16 mouse cellular contexts compared by ENCODE assay signal in the genomic region with DNA sequence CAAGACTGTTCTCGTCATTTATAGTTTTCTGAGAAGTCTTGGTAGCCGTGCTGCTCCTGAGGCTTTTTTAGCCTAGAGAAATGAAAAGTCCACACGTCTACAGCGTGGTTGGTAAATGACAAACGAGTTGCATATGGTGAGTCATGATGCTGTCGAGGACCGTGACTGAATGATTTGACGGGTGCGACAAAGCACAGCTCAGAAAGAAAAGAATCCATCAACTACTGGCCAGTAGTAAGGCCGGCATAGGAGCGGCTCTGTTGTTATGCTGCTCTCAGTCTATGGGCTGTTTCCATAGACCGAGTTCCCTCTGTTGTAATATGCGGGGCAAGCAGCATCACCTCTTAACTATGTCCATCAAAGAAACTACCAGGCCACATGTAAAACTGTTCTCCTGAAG.
DNase-seq lines count a peak whose midpoint lies in the region; ATAC-seq and TF ChIP-seq lines count a peak whose summit lies in the region.
"Had no signal": no experiment of that assay in that cellular context is flagged by ENCODE, and none has a peak within 500 bp of the region (broad histone marks: within the 10 kb centered on the region; RNA-seq: fewer than 3 reads in every experiment).

No protein-coding gene starts in this region.

- no peak for TF ChIP-seq EP300 in stomach, postnatal 0 days (optimal IDR thresholded peaks at IDR 0.05)

- H3K27ac ChIP-seq in left cerebral cortex, adult 2 months = peak overlapping the region; percentile 66
- H3K27ac ChIP-seq in hindbrain, embryonic 16.5 days (ENCODE audit: low read depth, low read length) = no peak overlapping the region
- H3K27ac ChIP-seq in olfactory bulb, adult 2 months (ENCODE audit: insufficient read depth, low read depth, low read length) = peak overlapping the region; percentile 38; the same call in 1 of the 2 replicates
- no peak overlapping the region for H3K27ac ChIP-seq in stomach, postnatal 0 days (replicated peaks)
- H3K27ac ChIP-seq in forebrain, embryonic 12.5 days = no peak overlapping the region
- H3K27ac ChIP-seq: stomach, embryonic 15.5 days had no signal

- TF ChIP-seq CTCF in left cerebral cortex, adult 2 months (IDR thresholded peaks at IDR 0.05) = no peak
- no peak for TF ChIP-seq CTCF in olfactory bulb, adult 2 months (IDR thresholded peaks at IDR 0.05; ENCODE audit: insufficient read depth, low read depth, low read length)
- TF ChIP-seq CTCF in stomach, postnatal 0 days (IDR thresholded peaks at IDR 0.05; ENCODE audit: low read depth) = no peak

- H3K9me3 ChIP-seq in hindbrain, embryonic 16.5 days (ENCODE audit: control insufficient read depth, low read length) = no peaks in the 10 kb centered on the region
- no peaks in the 10 kb centered on the region for H3K9me3 ChIP-seq in stomach, postnatal 0 days (ENCODE audit: control insufficient read depth, low read length)
- H3K9me3 ChIP-seq in forebrain, embryonic 12.5 days = no peaks in the 10 kb centered on the region
- H3K9me3 ChIP-seq: stomach, embryonic 15.5 days had no signal

- no peak for TF ChIP-seq POLR2A in olfactory bulb, adult 2 months (IDR thresholded peaks at IDR 0.05; ENCODE audit: insufficient read depth, low read depth, low read length)

- intact Hi-C loops in left cerebral cortex, adult 2 months (cut with DNase I) = no loop called here

- H3K36me3 ChIP-seq in hindbrain, embryonic 16.5 days (ENCODE audit: control insufficient read depth, insufficient read depth, low read length) = no peaks in the 10 kb centered on the region
- no peaks in the 10 kb centered on the region for H3K36me3 ChIP-seq in stomach, postnatal 0 days (ENCODE audit: control insufficient read depth, insufficient read depth, low read length)
- H3K36me3 ChIP-seq in forebrain, embryonic 12.5 days (replicated peaks) = no peaks in the 10 kb centered on the region
- H3K36me3 ChIP-seq: stomach, embryonic 15.5 days had no signal

- H3K9ac ChIP-seq in hindbrain, embryonic 16.5 days (ENCODE audit: low read depth, low read length) = no peak overlapping the region
- no peak overlapping the region for H3K9ac ChIP-seq in stomach, postnatal 0 days (ENCODE audit: low read length)
- no peak overlapping the region for H3K9ac ChIP-seq in forebrain, embryonic 12.5 days
- H3K9ac ChIP-seq: lung, embryonic 14.5 days; stomach, embryonic 15.5 days had no signal

- H3K4me3 ChIP-seq in left cerebral cortex, adult 2 months = no peak overlapping the region
- H3K4me3 ChIP-seq in hindbrain, embryonic 16.5 days (ENCODE audit: low read length) = no peak overlapping the region
- H3K4me3 ChIP-seq in olfactory bulb, adult 2 months (ENCODE audit: insufficient read depth, low read depth, low read length) = no peak overlapping the region
- H3K4me3 ChIP-seq in stomach, postnatal 0 days (ENCODE audit: low read depth, low read length) = no peak overlapping the region
- H3K4me3 ChIP-seq in forebrain, embryonic 12.5 days (replicated peaks) = no peak overlapping the region
- H3K4me3 ChIP-seq: megakaryocyte, embryonic 14.5 days; stomach, embryonic 15.5 days had no signal

- DNase-seq in left cerebral cortex, adult 2 months (ENCODE audit: extremely low spot score in 1 of 2, low spot score in 2 of 2) = no peak
- no peak for DNase-seq in left cerebral cortex, adult 8-10 months (ENCODE audit: low spot score in 2 of 2)
- peak; percentile 7 for DNase-seq in embryo, embryonic 9.5 days (ENCODE audit: extremely low spot score)
- no peak for DNase-seq in stomach, postnatal 0 days (ENCODE audit: low spot score)
- DNase-seq: adrenal gland, adult 8-10 months; cerebellum, adult 11 months; kidney, postnatal 14 days; liver; lung, embryonic 14.5 days had no signal

- ATAC-seq in hindbrain, embryonic 16.5 days = 0 out of 2 replicates have a peak, but pooled peaks have one; percentile 50
- ATAC-seq in stomach, postnatal 0 days (ENCODE audit: low FRiP score, low TSS enrichment) = no peak
- no peak for ATAC-seq in forebrain, embryonic 12.5 days (ENCODE audit: low FRiP score)
- ATAC-seq: forebrain, embryonic 14.5 days; intestine, embryonic 16.5 days had no signal

- 32% methylated on average over 13 of the region's 13 CpGs for WGBS in hindbrain, embryonic 16.5 days
- 63% methylated on average over 13 of the region's 13 CpGs for WGBS in olfactory bulb, adult 2 months
- WGBS in stomach, postnatal 0 days = 68% methylated on average over 13 of the region's 13 CpGs
- WGBS in forebrain, embryonic 12.5 days = 71% methylated on average over 13 of the region's 13 CpGs

- H3K4me1 ChIP-seq in hindbrain, embryonic 16.5 days (ENCODE audit: control insufficient read depth, insufficient read depth, low read depth, low read length) = no peaks in the 10 kb centered on the region; the same call in 1 of the 2 replicates
- peaks cover 23% of the 10 kb centered on the region for H3K4me1 ChIP-seq in olfactory bulb, adult 2 months (ENCODE audit: control insufficient read depth, insufficient read depth, low read length)
- H3K4me1 ChIP-seq in stomach, postnatal 0 days (replicated peaks; ENCODE audit: control insufficient read depth, insufficient read depth) = no peaks in the 10 kb centered on the region
- H3K4me1 ChIP-seq in forebrain, embryonic 12.5 days = peaks cover 17% of the 10 kb centered on the region
- H3K4me1 ChIP-seq: megakaryocyte, embryonic 14.5 days; stomach, embryonic 15.5 days had no signal

- no peak overlapping the region for H3K4me2 ChIP-seq in hindbrain, embryonic 16.5 days (ENCODE audit: low read length)
- no peak overlapping the region for H3K4me2 ChIP-seq in stomach, postnatal 0 days (replicated peaks; ENCODE audit: low read depth)
- no peak overlapping the region for H3K4me2 ChIP-seq in forebrain, embryonic 12.5 days
- H3K4me2 ChIP-seq: lung, embryonic 14.5 days; stomach, embryonic 15.5 days had no signal

- H3K27me3 ChIP-seq in hindbrain, embryonic 16.5 days (replicated peaks; ENCODE audit: control insufficient read depth, insufficient read depth, low read length) = no peaks in the 10 kb centered on the region
- H3K27me3 ChIP-seq in stomach, postnatal 0 days (ENCODE audit: control insufficient read depth, insufficient read depth, low read length) = no peaks in the 10 kb centered on the region
- no peaks in the 10 kb centered on the region for H3K27me3 ChIP-seq in forebrain, embryonic 12.5 days
- H3K27me3 ChIP-seq: megakaryocyte, embryonic 14.5 days; stomach, embryonic 15.5 days had no signal

Comparison
In these comparisons a context has a peak if more than half of its experiments do, and no peak if none do; other contexts are left out.
1. H3K27ac ChIP-seq: peak in left cerebral cortex, adult 2 months (single experiment) and olfactory bulb, adult 2 months (single experiment); none in hindbrain, embryonic 16.5 days (single experiment), stomach, postnatal 0 days (single experiment) and forebrain, embryonic 12.5 days (single experiment).